Mouse (Mus musculus): Measurements from ENCODE around the gene Tmbim4. TPM values are rescaled to one million over a fixed set of nuclear protein-coding genes. Genes with fewer than 3 reads are reported as not detected.
A peak's percentile ranks its signal among the peaks of the same experiment; 100 is the strongest.

The Tmbim4 gene
- polyA plus RNA-seq, 1 experiment from 2014 or later: 117 TPM

GRCm38 (mm10) chr10:120267790-120268189 is 66.4 kb downstream of the Tmbim4 start:
- H3K4me1 ChIP-seq (replicated peaks): peaks cover 9% of the 10 kb centered on the region; the same call in 1 of the 2 replicates

GRCm38 (mm10) chr10:120269946-120270345 is 68.6 kb downstream of the Tmbim4 start:
- 97% methylated on average over 13 of the region's 13 CpGs for WGBS
- Histone ChIP-seq H3K4me1 (replicated peaks) (peaks cover 9% of the 10 kb centered on the region; the same call in 1 of the 2 replicates), H3K4me3 (replicated peaks) (no peak overlapping the region), H3K9ac (no peak overlapping the region), H3K27ac (no peak overlapping the region), H3K9me3 (no peaks in the 10 kb centered on the region), H3K4me2 (replicated peaks) (no peak overlapping the region), H3K36me3 (no peaks in the 10 kb centered on the region), H3K27me3 (replicated peaks) (no peaks in the 10 kb centered on the region)
- no peak for ATAC-seq

More at GRCm38 (mm10) chr10:120267790-120268189, 66.4 kb downstream of the Tmbim4 start:
- Histone ChIP-seq H3K9me3 (no peaks in the 10 kb centered on the region), H3K27ac (no peak overlapping the region), H3K4me2 (replicated peaks) (no peak overlapping the region), H3K4me3 (replicated peaks) (no peak overlapping the region), H3K9ac (no peak overlapping the region), H3K36me3 (no peaks in the 10 kb centered on the region), H3K27me3 (replicated peaks) (no peaks in the 10 kb centered on the region)
- no peak for ATAC-seq
- 60% methylated on average over 12 of the region's 12 CpGs for WGBS

- H3K36me3 ChIP-seq: no peaks in the 10 kb centered on the region
- H3K4me3 ChIP-seq (replicated peaks): no peak overlapping the region
- 81% methylated on average over 4 of the region's 4 CpGs for WGBS
- ATAC-seq: no peak
- H3K4me2 ChIP-seq (replicated peaks): no peak overlapping the region
- H3K4me1 ChIP-seq (replicated peaks): peaks cover 9% of the 10 kb centered on the region; the same call in 1 of the 2 replicates
- H3K27ac ChIP-seq: no peak overlapping the region
- no peaks in the 10 kb centered on the region for H3K27me3 ChIP-seq (replicated peaks)
- H3K9ac ChIP-seq: no peak overlapping the region
- no peaks in the 10 kb centered on the region for H3K9me3 ChIP-seq
These were observed 69.4 kb downstream of the Tmbim4 start for GRCm38 (mm10) chr10:120270777-120271176.

GRCm38 (mm10) chr10:120271318-120271717 is 69.9 kb downstream of the Tmbim4 start:
- no peaks in the 10 kb centered on the region for H3K36me3 ChIP-seq
- no peak overlapping the region for H3K4me3 ChIP-seq (replicated peaks)
- H3K27me3 ChIP-seq (replicated peaks): no peaks in the 10 kb centered on the region
- no peak for ATAC-seq
- H3K27ac ChIP-seq: no peak overlapping the region
- H3K9ac ChIP-seq: no peak overlapping the region
- WGBS: 62% methylated on average over 6 of the region's 6 CpGs
- no peak overlapping the region for H3K4me2 ChIP-seq (replicated peaks)
- no peaks in the 10 kb centered on the region for H3K9me3 ChIP-seq
- H3K4me1 ChIP-seq (replicated peaks): peaks cover 9% of the 10 kb centered on the region; the same call in 1 of the 2 replicates

GRCm38 (mm10) chr10:120271879-120272269 is 70.5 kb downstream of the Tmbim4 start:
- Histone ChIP-seq H3K36me3 (no peaks in the 10 kb centered on the region), H3K27me3 (replicated peaks) (no peaks in the 10 kb centered on the region), H3K4me2 (replicated peaks) (peak overlapping the region; percentile 47), H3K4me1 (replicated peaks) (peaks cover 9% of the 10 kb centered on the region; the same call in 1 of the 2 replicates), H3K4me3 (replicated peaks) (0 out of 2 replicates have a peak overlapping the region, but pooled peaks have one; percentile 1), H3K9ac (no peak overlapping the region), H3K9me3 (no peaks in the 10 kb centered on the region), H3K27ac (no peak overlapping the region)
- peak; percentile 49 for ATAC-seq
- WGBS: 25% methylated on average over 10 of the region's 11 CpGs

- peak; percentile 51 for ATAC-seq
- H3K27ac ChIP-seq: peak overlapping the region; percentile 6; the same call in 1 of the 2 replicates
- WGBS: 11% methylated on average over 19 of the region's 19 CpGs
These were observed 71.0 kb downstream of the Tmbim4 start for GRCm38 (mm10) chr10:120272270-120272883.

GRCm38 (mm10) chr10:120273335-120273734 is 71.9 kb downstream of the Tmbim4 start:
- Histone ChIP-seq H3K4me2 (replicated peaks) (no peak overlapping the region), H3K9ac (no peak overlapping the region), H3K4me1 (replicated peaks) (peaks cover 9% of the 10 kb centered on the region; the same call in 1 of the 2 replicates), H3K4me3 (replicated peaks) (no peak overlapping the region), H3K9me3 (no peaks in the 10 kb centered on the region), H3K27ac (no peak overlapping the region), H3K36me3 (no peaks in the 10 kb centered on the region), H3K27me3 (replicated peaks) (no peaks in the 10 kb centered on the region)
- 67% methylated on average over 7 of the region's 7 CpGs for WGBS
- no peak for ATAC-seq

More at GRCm38 (mm10) chr10:120272270-120272883, 71.0 kb downstream of the Tmbim4 start:
- H3K4me3 ChIP-seq (replicated peaks): 0 out of 2 replicates have a peak overlapping the region, but pooled peaks have one; percentile 1
- H3K4me2 ChIP-seq (replicated peaks): peak overlapping the region; percentile 47
- no peak overlapping the region for H3K9ac ChIP-seq
- H3K36me3 ChIP-seq: no peaks in the 10 kb centered on the region
- no peaks in the 10 kb centered on the region for H3K9me3 ChIP-seq
- H3K27me3 ChIP-seq (replicated peaks): no peaks in the 10 kb centered on the region
- H3K4me1 ChIP-seq (replicated peaks): peaks cover 9% of the 10 kb centered on the region; the same call in 1 of the 2 replicates

Other genes with a start within 250 kb of the Tmbim4 start
- gene Helb, start 88.6 kb upstream of the Tmbim4 start, polyA plus RNA-seq (2015; fragmentation: Nextera tagmentation; extraction: Ambion mirVana): 4.4 and 5.4 TPM in 2 replicates
- 1.0 and 1.2 TPM in 2 replicates for gene Irak3, start 540 bp downstream of the Tmbim4 start, polyA plus RNA-seq (2015; fragmentation: Nextera tagmentation; extraction: Ambion mirVana)
- gene Llph, start 25.5 kb downstream of the Tmbim4 start, polyA plus RNA-seq (2015; fragmentation: Nextera tagmentation; extraction: Ambion mirVana): 53.6 and 56.0 TPM in 2 replicates